27 mouse cellular contexts compared by ENCODE assay signal in genomic region chr2:128221657-128222056, GRCm38 (mm10).
"Had no signal": no experiment of that assay in that cellular context is flagged by ENCODE, and none has a peak within 500 bp of the region (broad histone marks: within the 10 kb centered on the region; RNA-seq: fewer than 3 reads in every experiment).

No protein-coding gene starts in this region.

- H3K27ac ChIP-seq: embryonic facial prominence, embryonic 10.5 days; embryonic facial prominence, embryonic 12.5 days; embryonic facial prominence, embryonic 13.5 days; embryonic facial prominence, embryonic 15.5 days; forebrain, embryonic 10.5 days; forebrain, embryonic 12.5 days; forebrain, embryonic 13.5 days; forebrain, embryonic 15.5 days; gastrocnemius, adult 2 months; heart, adult 2 months had no signal

- H3K36me3 ChIP-seq: embryonic facial prominence, embryonic 10.5 days; embryonic facial prominence, embryonic 12.5 days; embryonic facial prominence, embryonic 13.5 days; embryonic facial prominence, embryonic 15.5 days; forebrain, embryonic 10.5 days; forebrain, embryonic 12.5 days; forebrain, embryonic 15.5 days had no signal

- H3K9me3 ChIP-seq: embryonic facial prominence, embryonic 10.5 days; embryonic facial prominence, embryonic 12.5 days; embryonic facial prominence, embryonic 13.5 days; embryonic facial prominence, embryonic 15.5 days; forebrain, embryonic 10.5 days; forebrain, embryonic 12.5 days; forebrain, embryonic 13.5 days; forebrain, embryonic 15.5 days had no signal

- H3K9ac ChIP-seq: embryonic facial prominence, embryonic 12.5 days; embryonic facial prominence, embryonic 13.5 days; embryonic facial prominence, embryonic 15.5 days; forebrain, embryonic 12.5 days; forebrain, embryonic 13.5 days; forebrain, embryonic 15.5 days; forebrain, postnatal 0 days had no signal

- H3K4me3 ChIP-seq: embryonic facial prominence, embryonic 10.5 days; embryonic facial prominence, embryonic 12.5 days; embryonic facial prominence, embryonic 13.5 days; embryonic facial prominence, embryonic 15.5 days; erythroblast, embryonic 14.5 days; forebrain, embryonic 10.5 days; forebrain, embryonic 12.5 days; forebrain, embryonic 13.5 days; forebrain, embryonic 15.5 days; gastrocnemius, adult 2 months; heart, adult 2 months had no signal

- H3K4me1 ChIP-seq: forebrain, embryonic 12.5 days; forebrain, embryonic 13.5 days; forebrain, embryonic 15.5 days had no signal

- H3K27me3 ChIP-seq: embryonic facial prominence, embryonic 12.5 days; embryonic facial prominence, embryonic 13.5 days; embryonic facial prominence, embryonic 15.5 days; forebrain, embryonic 12.5 days; forebrain, embryonic 13.5 days; forebrain, embryonic 15.5 days had no signal

- ATAC-seq: forebrain, embryonic 13.5 days; forebrain, embryonic 14.5 days; forebrain, embryonic 15.5 days; forebrain, embryonic 16.5 days; forebrain, postnatal 0 days had no signal

- DNase-seq: cerebellum, adult 9-10 months; cerebellum, adult 9-11 months; cerebellum, postnatal 10 days; cerebellum, postnatal 14 days; cerebellum, postnatal 25 days; cerebellum, postnatal 36 days; embryo, embryonic 11 days; forebrain, postnatal 0 days; gastrocnemius, adult 2 months; gastrocnemius, postnatal 10 days; gastrocnemius, postnatal 14 days; gastrocnemius, postnatal 25 days; gastrocnemius, postnatal 36 days; heart, adult 11 months; heart, adult 18-20 months; heart, adult 2 months had no signal

- H3K4me2 ChIP-seq: embryonic facial prominence, embryonic 12.5 days; embryonic facial prominence, embryonic 13.5 days; embryonic facial prominence, embryonic 15.5 days; forebrain, embryonic 12.5 days; forebrain, embryonic 13.5 days; forebrain, embryonic 15.5 days had no signal
